Mouse (Mus musculus): ENCODE measurements around the gene Sptan1. TPM values are rescaled to one million over a fixed set of nuclear protein-coding genes. Genes with fewer than 3 reads are reported as not detected.
A peak's percentile ranks its signal among the peaks of the same experiment; 100 is the strongest.

Sptan1 gene
- 4.4 and 63.0 TPM in 2 replicates for polyA plus RNA-seq (2012; ENCODE audit: insufficient read depth, low replicate concordance)

DNA sequence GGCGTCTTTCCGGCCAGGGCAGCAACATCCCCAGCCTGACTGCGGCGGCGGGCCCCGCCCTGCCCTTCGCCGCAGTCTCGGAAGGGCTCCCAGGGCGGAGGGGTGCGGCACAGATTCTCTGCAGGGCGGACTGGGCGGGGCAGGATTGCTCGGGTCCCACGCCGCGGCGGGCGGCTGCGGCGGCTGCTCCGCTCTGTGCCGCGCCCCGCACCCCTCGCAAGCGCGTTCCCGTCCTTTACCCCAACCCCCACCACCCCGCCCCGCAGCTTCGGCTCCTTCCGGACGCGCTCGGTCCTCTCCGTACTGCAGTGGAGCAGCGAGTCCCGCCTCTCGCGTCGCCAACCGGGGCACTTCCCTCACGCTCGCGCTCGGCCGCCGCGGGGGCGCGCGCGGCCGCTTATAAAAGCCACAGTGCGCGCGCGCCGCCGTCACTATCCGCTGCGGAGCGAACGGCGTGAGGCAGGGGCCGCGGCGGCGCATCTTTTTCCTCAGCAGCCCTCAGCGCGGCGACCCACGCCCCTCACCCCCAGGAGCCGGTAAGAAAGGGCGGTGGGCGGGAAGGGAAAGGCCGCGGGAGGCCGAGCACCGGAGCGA, at the start of gene Sptan1:
Gene Sptan1 (plus strand): TSS at position 311 of the 594 bp plus-strand sequence.
- Histone ChIP-seq H3K27me3 (replicated peaks) (no peaks in the 10 kb centered on the region), H3K36me3 (replicated peaks; ENCODE audit: low read length) (peaks cover 24% of the 10 kb centered on the region), H3K4me1 (peaks cover 39% of the 10 kb centered on the region), H3K9me3 (no peaks in the 10 kb centered on the region), H3K4me3 (replicated peaks) (peak within 1 kb of the TSS; percentile 95)
- TF ChIP-seq GATA1 (IDR thresholded peaks at IDR 0.05; ENCODE audit: borderline replicate concordance, low read length), result no peak
- no peak for TF ChIP-seq FLI1 (IDR thresholded peaks at IDR 0.05; ENCODE audit: low read length)

DNA sequence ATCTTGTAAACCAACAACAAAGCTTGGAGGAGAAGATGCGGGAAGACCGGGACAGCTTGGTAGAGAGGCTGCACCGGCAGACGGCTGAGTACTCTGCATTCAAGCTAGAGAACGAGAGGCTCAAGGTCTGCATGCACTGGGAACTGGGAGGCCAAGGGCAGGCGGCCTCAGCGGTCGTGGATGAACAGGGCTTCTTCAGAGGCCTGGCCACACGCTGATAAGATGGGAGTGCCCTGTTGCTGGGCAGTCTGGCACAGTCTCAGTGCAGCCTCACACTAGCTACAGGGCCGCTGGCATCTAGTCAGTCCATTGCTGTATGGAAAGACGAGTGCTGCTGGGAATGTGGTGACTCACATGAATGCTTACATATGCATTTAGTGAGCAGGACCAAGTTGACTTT, 47.7 kb upstream of the Sptan1 start:
- H3K4me3 ChIP-seq (replicated peaks), result no peak overlapping the region
- peaks cover 10% of the 10 kb centered on the region; the same call in 1 of the 2 replicates for H3K4me1 ChIP-seq
- H3K36me3 ChIP-seq (replicated peaks; ENCODE audit: low read length), result peaks cover 95% of the 10 kb centered on the region

DNA sequence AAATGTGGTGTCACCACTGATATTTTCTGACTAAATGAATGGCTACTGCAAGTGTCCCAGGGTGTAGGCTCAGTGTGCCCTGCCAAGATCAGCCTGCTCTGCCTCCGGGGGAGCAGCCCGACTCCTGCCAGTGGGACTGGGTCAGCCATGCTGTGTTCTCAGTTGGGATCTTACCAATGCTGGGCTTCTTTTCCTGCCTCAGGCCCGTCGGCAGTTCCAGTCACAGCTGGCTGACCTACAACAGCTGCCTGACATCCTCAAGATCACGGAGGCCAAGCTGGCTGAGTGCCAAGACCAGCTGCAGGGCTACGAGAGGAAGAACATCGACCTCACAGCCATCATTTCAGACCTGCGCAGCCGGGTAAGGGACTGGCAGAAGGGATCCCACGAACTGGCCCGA, 43.3 kb upstream of the Sptan1 start:
- Histone ChIP-seq H3K4me1 (peaks cover 9% of the 10 kb centered on the region; the same call in 1 of the 2 replicates), H3K36me3 (replicated peaks; ENCODE audit: low read length) (peaks cover 97% of the 10 kb centered on the region), H3K4me3 (replicated peaks) (no peak overlapping the region), H3K27me3 (replicated peaks) (no peaks in the 10 kb centered on the region), H3K9me3 (no peaks in the 10 kb centered on the region)
- TF ChIP-seq GATA1 (IDR thresholded peaks at IDR 0.05; ENCODE audit: borderline replicate concordance, low read length), result no peak
- no peak for TF ChIP-seq FLI1 (IDR thresholded peaks at IDR 0.05; ENCODE audit: low read length)

More for the DNA sequence above, 47.7 kb upstream of the Sptan1 start:
- TF ChIP-seq GATA1 (IDR thresholded peaks at IDR 0.05; ENCODE audit: borderline replicate concordance, low read length), result no peak
- TF ChIP-seq FLI1 (IDR thresholded peaks at IDR 0.05; ENCODE audit: low read length), result no peak
- no peaks in the 10 kb centered on the region for H3K27me3 ChIP-seq (replicated peaks)
- no peaks in the 10 kb centered on the region for H3K9me3 ChIP-seq

DNA sequence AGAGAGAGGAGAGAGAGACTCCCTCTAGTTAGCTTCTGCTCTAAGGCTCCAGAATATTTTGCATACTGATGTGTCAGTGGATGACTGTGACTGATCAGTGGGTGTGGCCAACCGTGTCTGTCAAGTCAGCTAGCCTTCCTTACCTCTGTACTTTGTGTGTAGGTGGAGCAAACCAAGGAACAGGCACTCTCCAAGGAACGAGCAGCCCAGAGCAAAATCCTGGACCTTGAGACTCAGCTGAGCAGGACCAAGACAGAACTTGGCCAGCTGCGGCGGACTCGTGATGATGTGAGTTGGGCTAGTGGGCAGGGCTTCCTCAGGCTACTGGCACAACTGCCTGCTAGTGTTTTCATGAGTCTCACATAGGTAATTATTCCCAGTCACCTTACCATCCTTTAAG, 38.8 kb upstream of the Sptan1 start:
- Histone ChIP-seq H3K27me3 (replicated peaks) (no peaks in the 10 kb centered on the region), H3K4me3 (replicated peaks) (no peak overlapping the region), H3K9me3 (no peaks in the 10 kb centered on the region), H3K4me1 (no peaks in the 10 kb centered on the region), H3K36me3 (replicated peaks; ENCODE audit: low read length) (peaks cover 96% of the 10 kb centered on the region)
- TF ChIP-seq GATA1 (IDR thresholded peaks at IDR 0.05; ENCODE audit: borderline replicate concordance, low read length) (no peak), FLI1 (IDR thresholded peaks at IDR 0.05; ENCODE audit: low read length) (no peak)

DNA sequence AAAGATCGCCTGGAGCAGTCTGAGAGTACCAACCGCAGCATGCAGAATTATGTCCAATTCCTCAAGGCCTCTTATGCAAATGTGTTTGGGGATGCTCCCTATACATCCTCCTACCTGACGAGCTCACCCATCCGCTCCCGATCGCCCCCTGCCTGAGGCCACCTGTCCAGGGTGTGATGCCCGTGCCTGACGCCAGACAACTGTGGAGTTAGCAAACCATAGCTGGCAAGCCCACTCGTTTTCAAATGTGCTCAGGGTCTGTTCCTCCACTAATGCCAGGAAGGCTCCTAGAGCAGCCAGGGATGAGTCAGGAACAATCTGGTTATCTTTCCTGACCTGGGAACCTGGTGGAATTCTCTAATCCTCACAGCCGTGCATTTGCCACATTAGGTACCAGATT, 34.9 kb upstream of the Sptan1 start:
- TF ChIP-seq GATA1 (IDR thresholded peaks at IDR 0.05; ENCODE audit: borderline replicate concordance, low read length) (no peak), FLI1 (IDR thresholded peaks at IDR 0.05; ENCODE audit: low read length) (no peak)
- H3K27me3 ChIP-seq (replicated peaks), result no peaks in the 10 kb centered on the region
- H3K9me3 ChIP-seq, result no peaks in the 10 kb centered on the region
- H3K4me1 ChIP-seq, result peaks cover 6% of the 10 kb centered on the region; the same call in 1 of the 2 replicates
- H3K4me3 ChIP-seq (replicated peaks), result no peak overlapping the region
- peaks cover 61% of the 10 kb centered on the region for H3K36me3 ChIP-seq (replicated peaks; ENCODE audit: low read length)

DNA sequence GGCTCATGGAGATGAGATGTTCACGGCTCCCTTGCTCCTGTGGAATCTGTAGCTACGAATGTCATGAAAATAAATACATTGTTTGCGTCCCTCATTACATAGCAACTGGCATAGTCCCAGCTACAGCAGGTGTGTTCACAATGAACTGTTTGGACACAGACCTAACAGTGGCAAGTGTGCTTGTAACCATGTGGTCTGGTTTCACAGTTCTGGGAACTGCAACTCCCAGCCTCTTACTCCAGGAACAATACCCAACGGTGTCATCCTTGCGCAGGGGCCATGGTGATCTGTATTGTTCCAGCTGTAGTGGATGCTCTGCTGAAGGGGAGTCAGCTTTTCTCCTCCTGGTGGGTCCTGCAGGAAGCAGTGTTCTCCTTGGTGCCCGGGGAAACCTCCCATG, 34.2 kb upstream of the Sptan1 start:
- Histone ChIP-seq H3K36me3 (replicated peaks; ENCODE audit: low read length) (peaks cover 54% of the 10 kb centered on the region), H3K4me1 (peaks cover 10% of the 10 kb centered on the region), H3K27me3 (replicated peaks) (no peaks in the 10 kb centered on the region), H3K9me3 (no peaks in the 10 kb centered on the region), H3K4me3 (replicated peaks) (no peak overlapping the region)
- TF ChIP-seq GATA1 (IDR thresholded peaks at IDR 0.05; ENCODE audit: borderline replicate concordance, low read length) (no peak), FLI1 (IDR thresholded peaks at IDR 0.05; ENCODE audit: low read length) (no peak)

DNA sequence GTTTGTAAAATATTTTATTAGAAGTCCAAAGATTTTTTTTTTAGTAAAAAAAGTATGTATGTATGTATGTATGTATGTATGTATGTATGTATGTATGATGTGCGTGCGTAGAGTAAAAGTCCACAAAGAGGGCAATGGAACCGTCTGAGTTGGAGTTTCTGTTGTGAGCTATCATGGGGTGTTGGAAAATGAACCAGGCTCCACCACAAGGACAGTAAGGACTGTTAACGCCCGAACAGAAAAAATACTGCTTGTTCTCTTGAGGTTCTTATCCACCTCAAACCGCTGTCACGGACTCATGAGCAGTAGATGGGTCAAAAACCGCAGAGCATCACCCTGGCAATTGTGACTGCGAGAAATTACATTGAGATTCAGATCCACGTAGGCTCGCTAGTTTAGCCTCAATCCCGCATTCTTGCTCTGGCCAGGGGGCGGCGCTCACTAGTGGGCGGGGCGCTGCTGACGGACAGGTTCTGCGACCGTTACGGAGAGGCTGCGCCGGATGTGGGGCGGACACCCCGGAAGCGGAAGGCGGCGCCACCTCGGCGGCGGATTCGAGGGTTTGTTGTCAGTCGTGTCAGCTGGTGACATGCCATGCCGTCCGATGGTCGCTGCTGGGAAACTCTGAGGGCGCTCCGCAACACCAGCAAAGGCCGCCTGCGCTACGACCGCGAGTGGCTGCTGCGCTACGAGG, 30.3 kb upstream of the Sptan1 start, which contains the start of gene Gle1:
Gene Gle1 (plus strand): TSS at position 521 of the 694 bp plus-strand sequence.
- no peaks in the 10 kb centered on the region for H3K27me3 ChIP-seq (replicated peaks)
- H3K36me3 ChIP-seq (replicated peaks; ENCODE audit: low read length), result peaks cover 52% of the 10 kb centered on the region
- H3K4me1 ChIP-seq, result peaks cover 22% of the 10 kb centered on the region
- H3K9me3 ChIP-seq, result no peaks in the 10 kb centered on the region
- H3K4me3 ChIP-seq (replicated peaks), result peak within 1 kb of the TSS; percentile 98
- TF ChIP-seq FLI1 (IDR thresholded peaks at IDR 0.05; ENCODE audit: low read length), result peak; percentile 99
- no peak for TF ChIP-seq GATA1 (IDR thresholded peaks at IDR 0.05; ENCODE audit: borderline replicate concordance, low read length)

DNA sequence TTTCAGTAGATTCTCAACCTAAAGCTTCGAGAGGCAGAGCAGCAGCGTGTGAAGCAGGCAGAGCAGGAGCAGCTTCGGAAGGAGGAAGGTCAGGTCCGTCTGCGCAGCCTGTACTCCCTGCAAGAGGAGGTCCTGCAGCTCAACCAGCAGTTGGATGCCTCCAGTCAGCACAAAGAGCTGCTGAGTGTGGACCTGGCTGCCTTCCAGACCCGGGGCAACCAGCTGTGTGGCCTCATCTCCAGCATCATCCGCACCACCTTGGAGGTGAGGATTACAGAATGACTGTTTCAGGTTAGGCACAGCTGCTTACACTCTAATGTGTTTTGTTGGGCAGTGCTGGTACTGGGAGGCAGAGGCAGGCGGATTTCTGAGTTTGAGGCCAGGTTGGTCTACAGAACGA, 25.3 kb upstream of the Sptan1 start:
- Histone ChIP-seq H3K36me3 (replicated peaks; ENCODE audit: low read length) (peaks cover 82% of the 10 kb centered on the region), H3K4me3 (replicated peaks) (no peak overlapping the region), H3K9me3 (no peaks in the 10 kb centered on the region), H3K27me3 (replicated peaks) (no peaks in the 10 kb centered on the region), H3K4me1 (peaks cover 46% of the 10 kb centered on the region)
- TF ChIP-seq FLI1 (IDR thresholded peaks at IDR 0.05; ENCODE audit: low read length) (no peak), GATA1 (IDR thresholded peaks at IDR 0.05; ENCODE audit: borderline replicate concordance, low read length) (no peak)

DNA sequence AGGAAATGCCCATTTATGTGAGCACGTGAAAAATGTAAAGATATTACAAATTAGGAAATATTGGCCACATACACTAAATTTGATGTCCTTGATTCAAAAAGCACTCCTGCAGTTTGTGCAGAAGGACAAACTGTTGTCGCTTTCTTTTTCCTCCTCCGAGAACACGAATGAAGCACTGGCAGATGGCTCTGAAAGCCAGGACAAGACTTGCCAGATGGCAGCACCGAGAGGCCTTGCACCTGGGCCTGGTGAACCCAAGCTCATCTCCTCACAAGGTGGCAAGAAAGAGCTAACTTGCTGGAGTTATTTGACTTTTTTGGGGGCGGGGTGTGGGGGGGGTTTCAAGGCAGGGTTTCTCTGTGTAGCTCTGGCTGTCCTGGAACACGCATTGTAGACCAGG, 24.5 kb upstream of the Sptan1 start:
- H3K36me3 ChIP-seq (replicated peaks; ENCODE audit: low read length), result peaks cover 88% of the 10 kb centered on the region

DNA sequence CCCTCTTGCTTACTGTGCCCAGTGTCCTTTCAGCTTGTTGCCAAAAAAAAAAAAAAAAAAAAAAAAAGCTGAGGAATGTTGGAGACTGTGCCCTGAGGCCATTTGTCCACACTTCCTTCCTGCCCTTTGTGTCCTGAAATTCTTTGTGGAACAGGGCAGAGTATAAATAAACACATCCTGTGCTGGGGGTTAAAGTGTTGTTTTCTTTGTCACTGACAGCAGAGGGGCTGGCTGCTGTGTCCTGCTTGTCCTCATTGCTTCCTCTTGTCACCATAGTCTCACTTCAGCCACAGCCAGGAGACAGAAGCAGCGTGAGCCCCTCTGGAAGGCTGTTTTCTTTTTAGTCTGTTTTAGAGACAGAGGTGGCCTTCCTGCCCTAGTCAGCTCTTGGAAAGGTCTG, 20.6 kb upstream of the Sptan1 start:
- TF ChIP-seq GATA1 (IDR thresholded peaks at IDR 0.05; ENCODE audit: borderline replicate concordance, low read length) (no peak), FLI1 (IDR thresholded peaks at IDR 0.05; ENCODE audit: low read length) (no peak)
- Histone ChIP-seq H3K36me3 (replicated peaks; ENCODE audit: low read length) (peaks cover 92% of the 10 kb centered on the region), H3K4me1 (peaks cover 66% of the 10 kb centered on the region), H3K9me3 (no peaks in the 10 kb centered on the region), H3K4me3 (replicated peaks) (no peak overlapping the region), H3K27me3 (replicated peaks) (no peaks in the 10 kb centered on the region)

More for the DNA sequence above, 24.5 kb upstream of the Sptan1 start:
- TF ChIP-seq FLI1 (IDR thresholded peaks at IDR 0.05; ENCODE audit: low read length) (no peak), GATA1 (IDR thresholded peaks at IDR 0.05; ENCODE audit: borderline replicate concordance, low read length) (no peak)
- Histone ChIP-seq H3K4me3 (replicated peaks) (no peak overlapping the region), H3K27me3 (replicated peaks) (no peaks in the 10 kb centered on the region), H3K4me1 (peaks cover 53% of the 10 kb centered on the region), H3K9me3 (no peaks in the 10 kb centered on the region)
